20 mouse cellular contexts compared by ENCODE assay signal in the genomic region with DNA sequence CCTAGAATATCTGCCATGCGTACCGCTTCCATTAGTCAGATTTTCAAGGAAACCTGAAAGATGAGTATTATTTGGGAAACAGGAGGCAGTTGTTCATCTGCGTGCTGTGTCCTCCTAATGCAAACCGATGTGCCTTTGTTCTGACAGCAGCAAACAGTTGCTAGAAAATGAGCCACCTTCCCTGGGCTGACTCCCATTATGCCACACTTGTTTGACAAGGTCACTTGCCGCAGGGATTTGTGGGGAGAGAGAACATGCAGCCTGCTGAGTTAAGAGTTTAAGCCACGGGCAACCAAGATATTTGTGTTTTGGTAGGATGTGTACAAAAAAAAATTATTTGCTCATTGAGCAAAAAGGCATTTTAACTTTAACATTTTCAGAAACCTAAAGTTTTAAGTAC.
A peak's percentile ranks its signal among the peaks of the same experiment; 100 is the strongest.
DNase-seq lines count a peak whose midpoint lies in the region; ATAC-seq and TF ChIP-seq lines count a peak whose summit lies in the region.
"Had no signal": no experiment of that assay in that cellular context is flagged by ENCODE, and none has a peak within 500 bp of the region (broad histone marks: within the 10 kb centered on the region; RNA-seq: fewer than 3 reads in every experiment).

No protein-coding gene starts in this region.

- H3K27me3 ChIP-seq in heart, adult 2 months (ENCODE audit: control insufficient read depth, insufficient read depth, low read length) = no peaks in the 10 kb centered on the region
- H3K27me3 ChIP-seq in kidney, adult 2 months (replicated peaks; ENCODE audit: control insufficient read depth, insufficient read depth, low read length) = no peaks in the 10 kb centered on the region
- no peaks in the 10 kb centered on the region for H3K27me3 ChIP-seq in kidney, embryonic 15.5 days
- H3K27me3 ChIP-seq in midbrain, embryonic 14.5 days (ENCODE audit: control insufficient read depth, insufficient read depth, low read length) = no peaks in the 10 kb centered on the region
- H3K27me3 ChIP-seq in midbrain, embryonic 10.5 days (ENCODE audit: low read depth, poor library complexity, severe bottlenecking) = no peaks in the 10 kb centered on the region
- H3K27me3 ChIP-seq: CH12.LX; embryonic facial prominence, embryonic 12.5 days; forebrain, embryonic 15.5 days; hindbrain, embryonic 13.5 days had no signal

- peaks cover 25% of the 10 kb centered on the region for H3K4me1 ChIP-seq in heart, adult 2 months (ENCODE audit: control insufficient read depth, insufficient read depth, low read length)
- H3K4me1 ChIP-seq in kidney, adult 2 months (ENCODE audit: control insufficient read depth, insufficient read depth, low read length) = peaks cover 24% of the 10 kb centered on the region
- peaks cover 43% of the 10 kb centered on the region for H3K4me1 ChIP-seq in kidney, embryonic 15.5 days
- H3K4me1 ChIP-seq in midbrain, embryonic 14.5 days (ENCODE audit: control insufficient read depth, insufficient read depth, low read length) = peaks cover 14% of the 10 kb centered on the region
- peaks cover 49% of the 10 kb centered on the region for H3K4me1 ChIP-seq in midbrain, embryonic 10.5 days

- 74% methylated on average over 6 of the region's 6 CpGs for WGBS in heart, adult 2 months
- WGBS in kidney, adult 2 months = 74% methylated on average over 6 of the region's 6 CpGs
- WGBS in kidney, embryonic 15.5 days = 77% methylated on average over 6 of the region's 6 CpGs
- WGBS in midbrain, embryonic 14.5 days = 45% methylated on average over 6 of the region's 6 CpGs
- WGBS in midbrain, embryonic 10.5 days = 63% methylated on average over 6 of the region's 6 CpGs

- H3K9me3 ChIP-seq in kidney, embryonic 15.5 days (replicated peaks) = no peaks in the 10 kb centered on the region
- no peaks in the 10 kb centered on the region for H3K9me3 ChIP-seq in midbrain, embryonic 14.5 days (ENCODE audit: control insufficient read depth, low read length)
- no peaks in the 10 kb centered on the region for H3K9me3 ChIP-seq in midbrain, embryonic 10.5 days (replicated peaks)
- H3K9me3 ChIP-seq: embryonic facial prominence, embryonic 12.5 days; forebrain, embryonic 15.5 days had no signal

- H3K9ac ChIP-seq in heart, adult 2 months (ENCODE audit: low read depth, low read length) = no peak overlapping the region
- no peak overlapping the region for H3K9ac ChIP-seq in kidney, embryonic 15.5 days
- no peak overlapping the region for H3K9ac ChIP-seq in midbrain, embryonic 14.5 days (replicated peaks; ENCODE audit: low read length)
- H3K9ac ChIP-seq: embryonic facial prominence, embryonic 12.5 days; forebrain, embryonic 15.5 days; hindbrain, embryonic 13.5 days had no signal

- no peak for ATAC-seq in kidney, embryonic 15.5 days (replicated peaks; ENCODE audit: low FRiP score)
- ATAC-seq in midbrain, embryonic 14.5 days (ENCODE audit: low FRiP score, low TSS enrichment) = no peak
- ATAC-seq: forebrain, embryonic 15.5 days; hindbrain, postnatal 0 days had no signal

- H3K36me3 ChIP-seq in heart, adult 2 months (ENCODE audit: control insufficient read depth, insufficient read depth, low read length) = peaks cover 22% of the 10 kb centered on the region
- H3K36me3 ChIP-seq in kidney, adult 2 months (ENCODE audit: control insufficient read depth, insufficient read depth, low read length) = no peaks in the 10 kb centered on the region
- peaks cover 5% of the 10 kb centered on the region; the same call in 1 of the 2 replicates for H3K36me3 ChIP-seq in kidney, embryonic 15.5 days
- H3K36me3 ChIP-seq in midbrain, embryonic 14.5 days (ENCODE audit: control insufficient read depth, insufficient read depth, low read length) = no peaks in the 10 kb centered on the region
- peaks cover 15% of the 10 kb centered on the region; the same call in 1 of the 2 replicates for H3K36me3 ChIP-seq in midbrain, embryonic 10.5 days
- H3K36me3 ChIP-seq: embryonic facial prominence, embryonic 12.5 days; forebrain, embryonic 15.5 days; hindbrain, embryonic 13.5 days had no signal

- TF ChIP-seq EP300 in heart, adult 2 months (IDR thresholded peaks at IDR 0.05; ENCODE audit: insufficient read depth, low read depth, low read length) = no peak

- no peak for TF ChIP-seq POLR2A in heart, adult 2 months (IDR thresholded peaks at IDR 0.05; ENCODE audit: insufficient read depth, low read depth, low read length)
- no peak for TF ChIP-seq POLR2A in kidney, adult 2 months (IDR thresholded peaks at IDR 0.05; ENCODE audit: low read depth, low read length)

- peaks cover 8% of the 10 kb centered on the region for H3K79me2 ChIP-seq in heart, adult 2 months (replicated peaks; ENCODE audit: control insufficient read depth, insufficient read depth, low read length)

- DNase-seq in heart, adult 11 months = peak; percentile 71
- no peak for DNase-seq in heart, adult 2 months
- peak; percentile 50 for DNase-seq in kidney, adult 2 months
- peak; percentile 41 for DNase-seq in midbrain, embryonic 14.5 days
- DNase-seq in midbrain, embryonic 10.5 days (ENCODE audit: low spot score) = no peak
- no peak for DNase-seq in c-Kit-positive CD71-positive TER-119-positive erythroid progenitor cells, embryonic 14.5 days (ENCODE audit: low spot score)
- DNase-seq: adrenal gland, adult 2 months; cerebellum, adult 18-20 months; cerebellum, adult 9-11 months; embryo, embryonic 11 days; gastrocnemius, postnatal 36 days; heart, adult 18-20 months; heart, postnatal 10 days had no signal

- H3K4me2 ChIP-seq in kidney, embryonic 15.5 days = no peak overlapping the region
- no peak overlapping the region for H3K4me2 ChIP-seq in midbrain, embryonic 14.5 days (ENCODE audit: low read length)
- H3K4me2 ChIP-seq: embryonic facial prominence, embryonic 12.5 days; forebrain, embryonic 15.5 days; heart, embryonic 11.5 days; hindbrain, embryonic 13.5 days had no signal

- no peak overlapping the region for H3K27ac ChIP-seq in heart, adult 2 months
- H3K27ac ChIP-seq in kidney, adult 2 months (ENCODE audit: insufficient read depth, low read depth, low read length) = peak overlapping the region; percentile 24
- H3K27ac ChIP-seq in kidney, embryonic 15.5 days = no peak overlapping the region
- no peak overlapping the region for H3K27ac ChIP-seq in midbrain, embryonic 14.5 days (replicated peaks; ENCODE audit: low read depth, low read length)
- H3K27ac ChIP-seq in midbrain, embryonic 10.5 days (replicated peaks) = no peak overlapping the region
- H3K27ac ChIP-seq: embryonic facial prominence, embryonic 12.5 days; forebrain, embryonic 15.5 days; hindbrain, embryonic 13.5 days; hindbrain, postnatal 0 days had no signal

- intact Hi-C loops in heart, adult 2 months (cut with DNase I) = no loop called here

- TF ChIP-seq CTCF in heart, adult 2 months (IDR thresholded peaks at IDR 0.05) = no peak
- no peak for TF ChIP-seq CTCF in kidney, adult 2 months (conservative IDR thresholded peaks at IDR 0.05; ENCODE audit: insufficient read depth, insufficient read length, low read depth, low read length)

- H3K4me3 ChIP-seq in heart, adult 2 months = no peak overlapping the region
- no peak overlapping the region for H3K4me3 ChIP-seq in kidney, adult 2 months (ENCODE audit: insufficient read depth, low read depth, low read length)
- H3K4me3 ChIP-seq in kidney, embryonic 15.5 days (replicated peaks) = no peak overlapping the region
- H3K4me3 ChIP-seq in midbrain, embryonic 14.5 days (replicated peaks; ENCODE audit: low read depth, low read length) = no peak overlapping the region
- H3K4me3 ChIP-seq in midbrain, embryonic 10.5 days = no peak overlapping the region
- H3K4me3 ChIP-seq: embryonic facial prominence, embryonic 12.5 days; forebrain, embryonic 15.5 days; hindbrain, embryonic 13.5 days had no signal

Comparison
In these comparisons a context has a peak if more than half of its experiments do, and no peak if none do; other contexts are left out.
1. DNase-seq: peak in heart, adult 11 months (single experiment), kidney, adult 2 months (single experiment) and midbrain, embryonic 14.5 days (single experiment); none in heart, adult 2 months (0 of 2), midbrain, embryonic 10.5 days (single experiment) and c-Kit-positive CD71-positive TER-119-positive erythroid progenitor cells, embryonic 14.5 days (single experiment).